Mouse (Mus musculus) lung, embryonic 14.5 days (tissue): ENCODE measurements around the gene Adam1a. TPM values are rescaled to one million over a fixed set of nuclear protein-coding genes. Genes with fewer than 3 reads are reported as not detected.

Source experiments
- ATAC-seq: fragments of 200-750 bp; cut with Nextera tagmentation; 2 replicates; pipeline ENCODE4 v1.8.0; 2017; ENCODE audit warnings: mild to moderate bottlenecking, moderate TSS enrichment, moderate library complexity; ENCODE audit not compliant: insufficient read depth
- DNase-seq: peaks from one replicate; pipeline ENCODE4 v3.0.0-alpha.2; 2015
- H3K27ac ChIP-seq: fragments of 300-500 bp; sonication (generic); 2 replicates; pipeline ENCODE4 v1.5.1; 2014; ENCODE audit warnings: low read depth, mild to moderate bottlenecking, moderate library complexity
- H3K27me3 ChIP-seq: fragments of 300-500 bp; sonication (generic); 2 replicates; pipeline ENCODE4 v1.6.1; 2014; ENCODE audit warnings: low read length, control low read depth; ENCODE audit not compliant: insufficient read depth
- H3K36me3 ChIP-seq: fragments of 300-500 bp; sonication (generic); 2 replicates; pipeline ENCODE4 v1.6.1; 2014; ENCODE audit warnings: control low read depth; ENCODE audit not compliant: insufficient read depth
- H3K4me1 ChIP-seq: fragments of 300-500 bp; sonication (generic); 2 replicates; pipeline ENCODE4 v1.6.1; 2014; ENCODE audit warnings: antibody characterized with exemption, control low read depth; ENCODE audit not compliant: insufficient read depth
- H3K4me2 ChIP-seq: fragments of 300-500 bp; sonication (generic); 2 replicates; pipeline ENCODE4 v1.6.1; 2014; ENCODE audit warnings: mild to moderate bottlenecking
- H3K4me3 ChIP-seq: fragments of 300-500 bp; sonication (generic); 2 replicates; pipeline ENCODE4 v1.5.1; 2014; ENCODE audit warnings: low read depth, low read length
- H3K9ac ChIP-seq: fragments of 300-500 bp; sonication (generic); 2 replicates; pipeline ENCODE4 v1.6.1; 2014
- H3K9me3 ChIP-seq: fragments of 300-500 bp; sonication (generic); 2 replicates; pipeline ENCODE4 v1.6.1; 2016; ENCODE audit warnings: low read depth, low read length, control low read depth
- CTCF ChIP-seq: IDR thresholded peaks from 2 replicates; pipeline ENCODE4 v1.5.1; 2016; ENCODE audit warnings: antibody characterized with exemption, low read depth
- WGBS: fragments of 180-500 bp; shearing (Covaris S2); extraction: QIAGEN DNeasy Blood & Tissue Kit; methylation state at CpG from one replicate; pipeline ENCODE4 v1.1.7; 2014; 5-methylcytosine and 5-hydroxymethylcytosine counted together
- polyA plus RNA-seq: library from polyadenylated mRNA; unstranded; fragments of >200 nt; fragmentation: Nextera tagmentation; extraction: Ambion mirVana; gene quantifications from 2 replicates; pipeline ENCODE4 v1.2.1, GENCODE M21; 2014

Gene Adam1a
- polyA plus RNA-seq, 1 experiment from 2014 or later: 1.7 TPM

GRCm38 (mm10) chr5:121591417-121592063 is 46.3 kb upstream of the Adam1a start:
- peak overlapping the region; percentile 93 for H3K4me2 ChIP-seq
- no peak overlapping the region for H3K27ac ChIP-seq
- no peaks in the 10 kb centered on the region for H3K9me3 ChIP-seq
- H3K4me3 ChIP-seq: no peak overlapping the region
- H3K9ac ChIP-seq: no peak overlapping the region
- peak; percentile 42 for DNase-seq
- TF ChIP-seq CTCF: no peak
- peaks cover 10% of the 10 kb centered on the region for H3K4me1 ChIP-seq
- no peaks in the 10 kb centered on the region for H3K36me3 ChIP-seq
- 53% methylated on average over 11 of the region's 11 CpGs for WGBS
- ATAC-seq: no peak
- H3K27me3 ChIP-seq: no peaks in the 10 kb centered on the region

DNA sequence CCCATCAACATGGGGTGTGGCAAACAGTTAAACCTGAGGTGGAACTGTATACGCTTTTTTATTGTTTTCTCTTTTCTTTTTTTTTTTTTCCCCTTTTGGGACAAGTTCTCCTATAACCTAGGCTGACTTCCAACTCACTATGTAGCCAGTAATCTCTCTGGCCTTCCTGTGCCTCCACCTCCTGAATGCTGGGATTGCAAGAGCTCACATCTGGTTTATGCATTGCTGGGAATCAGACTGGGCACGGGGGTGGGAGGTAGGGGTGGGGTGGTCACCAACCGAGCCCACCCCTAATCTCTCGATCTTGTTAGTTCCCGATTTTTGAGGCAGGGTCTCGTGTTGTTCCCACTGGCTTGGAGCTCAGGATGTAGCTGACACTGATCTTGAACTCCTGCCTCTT is 44.6 kb upstream of the Adam1a start:
- Histone ChIP-seq H3K4me1 (peaks cover 18% of the 10 kb centered on the region), H3K36me3 (no peaks in the 10 kb centered on the region), H3K9me3 (no peaks in the 10 kb centered on the region), H3K27ac (no peak overlapping the region), H3K27me3 (no peaks in the 10 kb centered on the region), H3K4me2 (no peak overlapping the region), H3K4me3 (no peak overlapping the region), H3K9ac (no peak overlapping the region)
- no peak for ATAC-seq
- DNase-seq: no peak
- WGBS: 83% methylated on average over 6 of the region's 6 CpGs
- TF ChIP-seq CTCF: no peak

DNA sequence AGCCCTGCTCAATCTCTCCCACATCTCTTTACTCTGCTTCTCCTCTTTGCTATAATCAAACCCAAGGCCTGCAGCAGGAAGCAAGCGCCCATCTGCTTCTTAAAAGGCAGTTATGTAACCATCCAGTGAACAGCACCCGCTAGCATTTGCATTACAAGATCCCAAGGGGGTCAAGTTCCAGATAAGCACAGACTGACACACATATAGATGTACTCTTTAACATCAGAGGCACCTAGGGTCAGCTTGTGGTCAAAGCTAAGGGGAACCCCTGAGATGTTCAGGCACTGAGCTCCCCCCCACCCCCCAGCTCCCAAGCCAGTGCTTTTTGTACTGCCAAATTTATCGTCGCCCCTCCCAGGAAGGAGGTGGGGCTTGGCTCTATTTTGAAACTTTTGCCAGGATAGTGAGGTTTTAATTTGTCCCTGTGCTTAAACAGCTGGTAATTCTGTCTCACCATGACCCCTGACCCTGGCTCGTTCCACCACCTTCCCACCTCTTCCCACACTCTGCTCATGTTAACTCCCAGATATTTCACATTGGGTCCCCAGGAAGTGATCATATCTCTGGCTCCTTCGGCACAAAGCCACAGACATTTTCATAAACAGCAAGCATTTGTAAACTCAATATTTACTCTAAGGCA is 41.2 kb upstream of the Adam1a start:
- Histone ChIP-seq H3K9ac (no peak overlapping the region), H3K4me1 (peaks cover 23% of the 10 kb centered on the region), H3K27ac (peak overlapping the region; percentile 48), H3K4me3 (no peak overlapping the region), H3K4me2 (peak overlapping the region; percentile 37), H3K36me3 (no peaks in the 10 kb centered on the region), H3K27me3 (no peaks in the 10 kb centered on the region), H3K9me3 (no peaks in the 10 kb centered on the region)
- DNase-seq: peak; percentile 84
- ATAC-seq: peak; percentile 77
- no peak for TF ChIP-seq CTCF
- 36% methylated on average over 6 of the region's 6 CpGs for WGBS

DNA sequence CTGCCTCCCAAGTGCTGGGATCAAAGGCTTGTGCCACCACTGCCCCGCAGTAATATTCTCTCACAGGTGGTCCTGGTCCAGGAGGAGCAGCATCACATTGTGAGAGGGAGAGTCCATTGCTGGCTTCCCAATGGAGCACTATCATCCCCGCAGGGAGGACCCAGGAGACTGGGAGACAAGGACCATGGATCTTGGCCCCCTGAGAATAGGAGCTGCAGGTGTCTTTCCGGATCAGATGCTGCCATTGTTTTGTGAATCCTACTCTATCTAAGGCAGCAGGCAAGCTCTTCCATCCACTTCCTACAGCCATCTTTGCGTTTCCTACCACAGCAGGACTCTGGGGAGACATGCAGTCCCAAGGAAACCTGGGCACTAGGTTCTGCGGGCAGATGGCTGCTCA is 40.4 kb upstream of the Adam1a start:
- DNase-seq (no peak), ATAC-seq (no peak)
- peak overlapping the region; percentile 48 for H3K27ac ChIP-seq
- H3K4me2 ChIP-seq: no peak overlapping the region
- H3K27me3 ChIP-seq: no peaks in the 10 kb centered on the region
- TF ChIP-seq CTCF: no peak
- no peaks in the 10 kb centered on the region for H3K36me3 ChIP-seq
- H3K4me3 ChIP-seq: no peak overlapping the region
- no peaks in the 10 kb centered on the region for H3K9me3 ChIP-seq
- H3K4me1 ChIP-seq: peaks cover 23% of the 10 kb centered on the region
- H3K9ac ChIP-seq: no peak overlapping the region
- WGBS: 90% methylated on average over 5 of the region's 5 CpGs

GRCm38 (mm10) chr5:121585005-121585404 is 39.7 kb upstream of the Adam1a start:
- Histone ChIP-seq H3K27me3 (no peaks in the 10 kb centered on the region), H3K9me3 (no peaks in the 10 kb centered on the region), H3K9ac (no peak overlapping the region), H3K36me3 (peaks cover 5% of the 10 kb centered on the region), H3K4me1 (peaks cover 23% of the 10 kb centered on the region), H3K4me2 (no peak overlapping the region), H3K4me3 (no peak overlapping the region), H3K27ac (no peak overlapping the region)
- ATAC-seq (no peak), DNase-seq (no peak)
- TF ChIP-seq CTCF: no peak
- 87% methylated on average over 10 of the region's 10 CpGs for WGBS

- Histone ChIP-seq H3K4me1 (peaks cover 23% of the 10 kb centered on the region), H3K4me3 (no peak overlapping the region), H3K27me3 (no peaks in the 10 kb centered on the region), H3K4me2 (0 out of 2 replicates have a peak overlapping the region, but pooled peaks have one; percentile 12), H3K36me3 (peaks cover 16% of the 10 kb centered on the region), H3K9ac (no peak overlapping the region), H3K9me3 (no peaks in the 10 kb centered on the region), H3K27ac (peak overlapping the region; percentile 51; the same call in 1 of the 2 replicates)
- 50% methylated on average over 12 of the region's 12 CpGs for WGBS
- ATAC-seq (peak; percentile 68), DNase-seq (peak; percentile 93)
- peak; percentile 80 for TF ChIP-seq CTCF
Observed at GRCm38 (mm10) chr5:121583765-121584501, 38.7 kb upstream of the Adam1a start.

DNA sequence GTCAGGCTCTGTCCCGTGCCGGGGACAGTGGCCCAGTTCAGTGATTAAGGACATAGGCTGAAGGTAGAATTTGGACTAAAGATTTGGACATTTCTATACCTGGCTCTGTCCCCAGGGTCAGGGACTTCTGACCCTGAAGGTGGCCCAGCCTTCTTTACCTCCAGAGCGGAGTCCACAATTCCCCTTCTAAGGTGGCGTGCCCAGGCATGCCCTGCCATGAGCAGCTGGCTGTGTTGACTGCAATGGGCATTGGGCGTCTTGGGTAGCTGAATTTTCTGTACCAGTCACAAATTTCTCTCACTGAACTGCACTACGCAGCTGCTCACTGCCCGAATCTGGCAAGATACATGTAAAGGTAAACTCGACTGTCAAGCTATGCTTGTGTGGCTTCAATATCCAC is 36.7 kb upstream of the Adam1a start:
- H3K4me3 ChIP-seq: no peak overlapping the region
- peaks cover 17% of the 10 kb centered on the region for H3K4me1 ChIP-seq
- H3K27ac ChIP-seq: no peak overlapping the region
- DNase-seq: no peak
- H3K4me2 ChIP-seq: no peak overlapping the region
- H3K27me3 ChIP-seq: no peaks in the 10 kb centered on the region
- no peak overlapping the region for H3K9ac ChIP-seq
- WGBS: 88% methylated on average over 8 of the region's 8 CpGs
- no peak for ATAC-seq
- no peaks in the 10 kb centered on the region for H3K9me3 ChIP-seq
- TF ChIP-seq CTCF: no peak
- H3K36me3 ChIP-seq: peaks cover 31% of the 10 kb centered on the region
